Mouse (Mus musculus) MEL (cell line): ENCODE results near the gene Erbin. TPM values are rescaled to one million over a fixed set of nuclear protein-coding genes. Genes with fewer than 3 reads are reported as not detected.

Experiments used
- DNase-seq: peaks from one replicate; pipeline ENCODE4 v3.0.0; 2011; ENCODE audit warnings: low read depth, low spot score
- H3K27ac ChIP-seq: 2 replicates; pipeline ENCODE4 v1.5.1; 2012; ENCODE audit warnings: low read depth, mild to moderate bottlenecking, control low read depth, low read length, moderate library complexity; ENCODE audit not compliant: control insufficient read depth
- H3K27me3 ChIP-seq, 2 experiments: fragments of 150-350 bp in 1 of 2; sonication (generic) in 1 of 2; 2 replicates each; pipeline ENCODE4 v1.6.1; 2012; ENCODE audit warnings: low read length in 2 of 2, mild to moderate bottlenecking in 2 of 2, improper control_type of control experiment in 1 of 2, moderate library complexity in 1 of 2; ENCODE audit not compliant: insufficient read depth in 2 of 2, control insufficient read depth in 1 of 2
- H3K36me3 ChIP-seq, 2 experiments: 2 replicates each; pipeline ENCODE4 v1.6.1; 2012 to 2014; ENCODE audit warnings: low read length in 2 of 2, improper control_type of control experiment in 1 of 2, inconsistent platforms in 1 of 2, mild to moderate bottlenecking in 1 of 2; ENCODE audit not compliant: insufficient read depth in 2 of 2, control insufficient read depth in 1 of 2
- H3K4me1 ChIP-seq, 2 experiments: fragments of 150-350 bp in 1 of 2; sonication (generic) in 1 of 2; 2 replicates each; pipeline ENCODE4 v1.6.1; 2012; ENCODE audit warnings: low read length in 2 of 2, improper control_type of control experiment in 1 of 2, mild to moderate bottlenecking in 1 of 2; ENCODE audit not compliant: insufficient read depth in 2 of 2, control insufficient read depth in 1 of 2
- H3K4me3 ChIP-seq, 2 experiments: fragments of 150-350 bp in 1 of 2; sonication (generic) in 1 of 2; 2 replicates each; pipeline ENCODE4 v1.5.1; 2012; ENCODE audit warnings: low read depth in 2 of 2, low read length in 2 of 2, mild to moderate bottlenecking in 2 of 2, moderate library complexity in 2 of 2, control low read depth in 1 of 2, improper control_type of control experiment in 1 of 2; ENCODE audit not compliant: control insufficient read depth in 1 of 2, insufficient read depth in 1 of 2
- H3K79me2 ChIP-seq: 2 replicates; pipeline ENCODE4 v1.6.1; 2012; ENCODE audit warnings: mild to moderate bottlenecking, low read length, moderate library complexity; ENCODE audit not compliant: control insufficient read depth, poor library complexity, insufficient read depth
- H3K9ac ChIP-seq: 2 replicates; pipeline ENCODE4 v1.6.1; 2012; ENCODE audit warnings: low read depth, mild to moderate bottlenecking, control low read depth, low read length, moderate library complexity; ENCODE audit not compliant: control insufficient read depth, poor library complexity, severe bottlenecking
- H3K9me3 ChIP-seq: fragments of 150-350 bp; sonication (generic); replicated peaks from 2 replicates; pipeline ENCODE4 v1.6.1; 2012; ENCODE audit warnings: mild to moderate bottlenecking, low read length, improper control_type of control experiment, moderate library complexity; ENCODE audit not compliant: insufficient read depth
- BHLHE40 ChIP-seq: IDR thresholded peaks from 2 replicates; pipeline ENCODE4 v1.6.1; 2012; ENCODE audit warnings: low read depth, mild to moderate bottlenecking, inconsistent platforms, low read length, improper control_type of control experiment, borderline replicate concordance
- CTCF ChIP-seq, 3 experiments: IDR thresholded peaks in 2 of 3; conservative IDR thresholded peaks in 1 of 3; 2 replicates each; pipeline ENCODE4 v1.5.1; 2011 to 2012; ENCODE audit warnings: low read length in 3 of 3, low read depth in 2 of 3, mild to moderate bottlenecking in 2 of 3, improper control_type of control experiment in 1 of 3, inconsistent platforms in 1 of 3, mixed read lengths in 1 of 3, moderate library complexity in 1 of 3; ENCODE audit not compliant: control insufficient read depth in 1 of 3, insufficient read depth in 1 of 3, poor library complexity in 1 of 3, severe bottlenecking in 1 of 3
- E2F4 ChIP-seq: IDR thresholded peaks from 2 replicates; pipeline ENCODE4 v1.6.1; 2011; ENCODE audit warnings: low read depth, low read length, improper control_type of control experiment, borderline replicate concordance
- ETS1 ChIP-seq: IDR thresholded peaks from 2 replicates; pipeline ENCODE4 v1.6.1; 2012; ENCODE audit warnings: low read depth, mild to moderate bottlenecking, inconsistent platforms, low read length, improper control_type of control experiment, moderate library complexity
- JUND ChIP-seq: IDR thresholded peaks from 2 replicates; pipeline ENCODE4 v1.6.1; 2011; ENCODE audit warnings: low read depth, mild to moderate bottlenecking, improper control_type of control experiment, low read length
- KAT2A ChIP-seq: conservative IDR thresholded peaks from 2 replicates; pipeline ENCODE4 v1.6.1; 2012; ENCODE audit warnings: low read depth, low read length, improper control_type of control experiment, inconsistent platforms
- MAFK ChIP-seq: IDR thresholded peaks from 2 replicates; pipeline ENCODE4 v1.6.1; 2011; ENCODE audit warnings: low read depth, mild to moderate bottlenecking, low read length, improper control_type of control experiment, borderline replicate concordance
- MAZ ChIP-seq: IDR thresholded peaks from 2 replicates; pipeline ENCODE4 v1.6.1; 2012; ENCODE audit warnings: low read depth, mild to moderate bottlenecking, inconsistent platforms, low read length, improper control_type of control experiment
- MEF2A ChIP-seq: IDR thresholded peaks from 2 replicates; pipeline ENCODE4 v1.6.1; 2014; ENCODE audit warnings: low read depth, mild to moderate bottlenecking, inconsistent platforms, low read length, improper control_type of control experiment; ENCODE audit not compliant: poor library complexity, insufficient replicate concordance, severe bottlenecking; ENCODE audit errors: extremely low read depth
- MYC ChIP-seq: IDR thresholded peaks from 2 replicates; pipeline ENCODE4 v1.6.1; 2011; ENCODE audit warnings: low read depth, mild to moderate bottlenecking, low read length, improper control_type of control experiment, moderate library complexity
- NELFE ChIP-seq: IDR thresholded peaks from 2 replicates; pipeline ENCODE4 v1.6.1; 2011; ENCODE audit warnings: low read depth, low read length, improper control_type of control experiment
- NRF1 ChIP-seq: IDR thresholded peaks from 2 replicates; pipeline ENCODE4 v1.6.1; 2014; ENCODE audit warnings: low read depth, mild to moderate bottlenecking, inconsistent platforms, low read length, improper control_type of control experiment, moderate library complexity; ENCODE audit not compliant: poor library complexity, insufficient read depth, severe bottlenecking
- POLR2A ChIP-seq, 2 experiments: IDR thresholded peaks; 2 replicates each; pipeline ENCODE4 v1.6.1; 2011 to 2012; ENCODE audit warnings: low read length in 2 of 2, mild to moderate bottlenecking in 2 of 2, control low read depth in 1 of 2, improper control_type of control experiment in 1 of 2, low read depth in 1 of 2, moderate library complexity in 1 of 2; ENCODE audit not compliant: control insufficient read depth in 1 of 2, insufficient read depth in 1 of 2, poor library complexity in 1 of 2
- POLR2AphosphoS5 ChIP-seq: IDR thresholded peaks from 2 replicates; pipeline ENCODE4 v1.6.1; 2012; ENCODE audit warnings: low read depth, borderline replicate concordance, mild to moderate bottlenecking, inconsistent platforms, low read length, moderate library complexity, mixed read lengths
- RCOR1 ChIP-seq: IDR thresholded peaks from 2 replicates; pipeline ENCODE4 v1.6.1; 2012; ENCODE audit warnings: low read depth, mild to moderate bottlenecking, inconsistent platforms, low read length, improper control_type of control experiment
- SIN3A ChIP-seq: IDR thresholded peaks from 2 replicates; pipeline ENCODE4 v1.6.1; 2012; ENCODE audit warnings: low read length, improper control_type of control experiment, inconsistent platforms
- SMC3 ChIP-seq: IDR thresholded peaks from 2 replicates; pipeline ENCODE4 v1.6.1; 2011; ENCODE audit warnings: low read depth, low read length, improper control_type of control experiment
- TAL1 ChIP-seq: IDR thresholded peaks from 2 replicates; pipeline ENCODE4 v1.6.1; 2012; ENCODE audit warnings: mild to moderate bottlenecking, inconsistent platforms, low read length, moderate library complexity, mixed read lengths
- TCF12 ChIP-seq: IDR thresholded peaks from 2 replicates; pipeline ENCODE4 v1.6.1; 2014; ENCODE audit warnings: low read depth, mild to moderate bottlenecking, inconsistent platforms, low read length, improper control_type of control experiment, moderate library complexity
- USF1 ChIP-seq: IDR thresholded peaks from 2 replicates; pipeline ENCODE4 v1.6.1; 2014; ENCODE audit warnings: low read depth, mild to moderate bottlenecking, inconsistent platforms, low read length, improper control_type of control experiment, moderate library complexity
- USF2 ChIP-seq, 2 experiments: IDR thresholded peaks; 2 replicates each; pipeline ENCODE4 v1.6.1; 2011 to 2012; ENCODE audit warnings: improper control_type of control experiment in 2 of 2, low read length in 2 of 2, borderline replicate concordance in 1 of 2, inconsistent platforms in 1 of 2, low read depth in 1 of 2, mild to moderate bottlenecking in 1 of 2; ENCODE audit not compliant: insufficient read depth in 1 of 2
- ZKSCAN1 ChIP-seq: IDR thresholded peaks from 2 replicates; pipeline ENCODE4 v1.6.1; 2012; ENCODE audit warnings: low read depth, mild to moderate bottlenecking, inconsistent platforms, low read length, improper control_type of control experiment, moderate library complexity
- ZNF384 ChIP-seq: IDR thresholded peaks from 2 replicates; pipeline ENCODE4 v1.6.1; 2012; ENCODE audit warnings: low read depth, mild to moderate bottlenecking, inconsistent platforms, low read length, improper control_type of control experiment
- polyA plus RNA-seq, 2 experiments: library from polyadenylated mRNA; stranded (reverse) in 1 of 2; unstranded in 1 of 2; fragments of >175 nt in 1 of 2; fragments of >200 nt in 1 of 2; gene quantifications; 2 replicates each; pipeline versions ENCODE4 v1.2.1 to v1.2.4; 2012; ENCODE audit warnings: low replicate concordance in 2 of 2, low read depth in 1 of 2; ENCODE audit not compliant: insufficient read length in 2 of 2, insufficient read depth in 1 of 2, missing spikeins in 1 of 2
- total RNA-seq: library from RNA; depleted of rRNA; stranded (reverse); fragments of 300-350 nt; gene quantifications from 2 replicates; pipeline ENCODE4 v1.2.3, GENCODE M21; 2012

Gene Erbin
- total and polyA plus RNA-seq, 3 experiments, result 15.2 to 18.6 TPM; not detected in 1

DNA sequence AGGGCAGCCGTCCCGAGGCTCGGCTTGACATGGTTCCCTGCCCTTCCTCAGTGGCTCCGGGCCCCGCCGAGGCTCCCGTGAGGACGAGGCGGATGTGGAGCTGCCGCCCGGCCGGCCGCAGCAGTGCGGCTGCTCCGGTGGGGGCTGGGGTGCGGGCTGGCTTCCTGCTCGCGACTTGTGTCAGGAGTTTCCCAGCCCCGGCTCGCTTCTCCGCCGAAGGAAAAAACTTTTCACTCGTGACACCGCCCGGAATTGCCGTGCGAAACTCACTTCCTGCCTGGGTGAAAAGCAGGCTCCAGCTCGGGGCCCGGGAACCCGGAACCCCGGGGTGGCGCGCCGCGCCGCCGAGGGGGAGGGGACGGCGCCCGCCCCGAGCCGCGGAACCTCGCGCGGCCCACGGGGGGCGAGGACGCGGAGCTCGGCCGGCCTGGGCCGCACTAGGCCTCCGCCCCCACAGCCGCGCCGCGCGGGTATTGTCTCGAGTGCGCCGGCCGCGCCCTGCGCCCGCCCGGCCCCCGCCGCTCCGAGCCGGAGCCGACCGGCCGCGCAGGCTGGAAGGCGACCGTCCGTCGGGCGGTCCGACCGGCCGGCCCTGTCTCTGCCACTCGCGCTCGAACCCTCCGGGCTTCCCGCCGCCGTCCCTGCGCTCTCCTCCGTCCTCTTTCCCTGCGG lies at the start of gene Erbin (continued):
- no peak; the same call in 1 of the 2 replicates for TF ChIP-seq KAT2A
- no peak for TF ChIP-seq JUND

DNA sequence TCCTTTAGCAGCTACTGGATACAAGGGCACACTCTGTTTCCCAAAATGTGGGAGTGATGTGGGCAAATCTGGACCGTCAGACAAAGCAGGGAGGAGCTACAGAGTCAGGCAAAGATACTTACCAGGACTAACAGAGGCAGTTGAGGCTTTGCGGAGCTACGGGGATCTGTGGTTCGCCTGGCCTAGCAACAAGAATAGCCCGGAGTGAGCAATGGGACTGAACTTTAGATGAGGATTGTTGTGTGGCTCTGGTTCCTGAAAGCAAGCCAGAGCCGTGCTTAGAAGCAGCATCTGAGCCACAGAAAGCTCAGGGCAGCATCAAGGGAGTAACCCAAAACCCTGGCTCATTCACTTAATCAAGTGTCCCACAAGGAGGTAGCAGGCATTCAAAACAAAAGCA lies 49.6 kb upstream of the Erbin start:
- Histone ChIP-seq H3K27ac (no peak overlapping the region), H3K4me1 (peaks cover 0 to 1% of the 10 kb centered on the region in 2 experiments; a peak in 1 of 4 replicates), H3K4me3 (no peak overlapping the region), H3K79me2 (no peaks in the 10 kb centered on the region), H3K36me3 (0 out of 4 replicates have a peak, but pooled peaks cover 0 to 2% of the 10 kb centered on the region in 2 experiments), H3K9ac (no peak overlapping the region), H3K9me3 (no peaks in the 10 kb centered on the region), H3K27me3 (no peaks in the 10 kb centered on the region)
- DNase-seq, result no peak
- TF ChIP-seq ZNF384 (no peak), MAZ (no peak), ZKSCAN1 (no peak), CTCF (IDR thresholded peaks at IDR 0.05 in 2 of 3, conservative IDR thresholded peaks at IDR 0.05 in 1 of 3; ENCODE audit: control insufficient read depth in 1 of 3, insufficient read depth in 1 of 3, low read depth in 2 of 3, low read length in 3 of 3, poor library complexity in 1 of 3, severe bottlenecking in 1 of 3) (no peak), SMC3 (no peak), NRF1 (no peak), NELFE (no peak), MYC (no peak), BHLHE40 (no peak)

DNA sequence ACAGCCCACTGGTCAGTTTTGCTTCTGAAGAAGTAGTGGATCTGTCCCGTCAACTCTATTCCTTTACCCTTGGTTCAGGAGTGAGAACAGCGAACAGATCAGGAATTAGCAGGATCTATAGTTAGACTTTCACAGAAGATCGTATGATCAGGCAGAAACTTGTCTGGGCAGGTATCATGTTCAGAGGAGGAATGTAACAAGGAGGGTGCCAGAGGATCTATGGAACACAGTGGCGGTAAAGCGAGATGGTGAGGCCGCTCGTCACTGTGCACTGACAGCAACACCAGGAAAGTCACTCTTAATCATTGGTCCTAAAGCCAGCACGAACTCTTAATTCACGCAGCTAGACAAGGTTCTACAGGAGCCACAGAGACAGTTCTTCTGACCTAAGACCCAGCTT lies 47.7 kb upstream of the Erbin start:
- no peaks in the 10 kb centered on the region for H3K9me3 ChIP-seq
- no peak for DNase-seq
- TF ChIP-seq RCOR1 (no peak), TCF12 (no peak), POLR2A (IDR thresholded peaks at IDR 0.05; ENCODE audit: control insufficient read depth in 1 of 2, insufficient read depth in 1 of 2, low read depth in 1 of 2, low read length in 2 of 2, poor library complexity in 1 of 2) (no peak), ETS1 (no peak), TAL1 (no peak), USF2 (IDR thresholded peaks at IDR 0.05; ENCODE audit: borderline replicate concordance in 1 of 2, insufficient read depth in 1 of 2, low read depth in 1 of 2, low read length in 2 of 2) (no peak), SIN3A (no peak), USF1 (no peak), POLR2AphosphoS5 (no peak), MAFK (no peak), MEF2A (no peak), E2F4 (no peak)
- TF ChIP-seq, all 39 proteins: peak for 0
- no peak overlapping the region for H3K27ac ChIP-seq
- no peak overlapping the region for H3K9ac ChIP-seq
- H3K79me2 ChIP-seq, result no peaks in the 10 kb centered on the region
- H3K4me1 ChIP-seq, result no peaks in the 10 kb centered on the region
- H3K4me3 ChIP-seq, result no peak overlapping the region
- no peaks in the 10 kb centered on the region for H3K36me3 ChIP-seq
- no peaks in the 10 kb centered on the region for H3K27me3 ChIP-seq
